Mouse (Mus musculus) MEL (cell line): Measurements from ENCODE around the gene Fam131b.

Experiments used
- CTCF ChIP-seq, 3 experiments: IDR thresholded peaks in 2 of 3; conservative IDR thresholded peaks in 1 of 3; 2 replicates each; pipeline ENCODE4 v1.5.1; 2011 to 2012; ENCODE audit warnings: low read length in 3 of 3, low read depth in 2 of 3, mild to moderate bottlenecking in 2 of 3, improper control_type of control experiment in 1 of 3, inconsistent platforms in 1 of 3, mixed read lengths in 1 of 3, moderate library complexity in 1 of 3; ENCODE audit not compliant: control insufficient read depth in 1 of 3, insufficient read depth in 1 of 3, poor library complexity in 1 of 3, severe bottlenecking in 1 of 3
- E2F4 ChIP-seq: IDR thresholded peaks from 2 replicates; pipeline ENCODE4 v1.6.1; 2011; ENCODE audit warnings: low read depth, low read length, improper control_type of control experiment, borderline replicate concordance
- USF2 ChIP-seq, 2 experiments: IDR thresholded peaks; 2 replicates each; pipeline ENCODE4 v1.6.1; 2011 to 2012; ENCODE audit warnings: improper control_type of control experiment in 2 of 2, low read length in 2 of 2, borderline replicate concordance in 1 of 2, inconsistent platforms in 1 of 2, low read depth in 1 of 2, mild to moderate bottlenecking in 1 of 2; ENCODE audit not compliant: insufficient read depth in 1 of 2

DNA sequence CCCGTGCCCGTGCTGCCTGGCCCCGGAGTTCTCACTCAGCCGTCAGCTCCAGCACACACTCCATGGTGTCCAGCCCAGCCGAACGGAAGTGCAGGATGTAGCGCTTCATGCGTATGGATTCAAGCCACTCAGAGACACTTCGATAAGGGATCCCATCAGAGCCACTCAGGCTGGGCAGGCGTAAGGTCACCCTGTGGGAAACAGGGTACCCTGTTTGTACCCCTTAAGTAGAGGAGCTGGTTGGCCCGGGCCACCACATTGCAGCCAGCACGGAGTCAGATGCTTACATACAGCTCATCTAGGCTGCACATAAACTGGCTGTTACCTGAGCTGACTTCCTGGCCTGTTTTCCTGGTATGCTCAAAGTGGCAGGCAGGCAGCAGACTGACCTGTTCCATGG lies 34.5 kb upstream of the Fam131b start:
- TF ChIP-seq E2F4 = no peak
- no peak for TF ChIP-seq USF2 (IDR thresholded peaks at IDR 0.05; ENCODE audit: borderline replicate concordance in 1 of 2, insufficient read depth in 1 of 2, low read depth in 1 of 2, low read length in 2 of 2)
- TF ChIP-seq CTCF (IDR thresholded peaks at IDR 0.05 in 2 of 3, conservative IDR thresholded peaks at IDR 0.05 in 1 of 3; ENCODE audit: control insufficient read depth in 1 of 3, insufficient read depth in 1 of 3, low read depth in 2 of 3, low read length in 3 of 3, poor library complexity in 1 of 3, severe bottlenecking in 1 of 3) = no peak
